Mouse (Mus musculus): ENCODE data around the gene Fgfr2.
A peak's percentile ranks its signal among the peaks of the same experiment; 100 is the strongest.

Gene Fgfr2

GRCm38 (mm10) chr7:130894931-130895617 is 2228.1 kb downstream of the Fgfr2 start:
- peak; percentile 54 for DNase-seq

DNA sequence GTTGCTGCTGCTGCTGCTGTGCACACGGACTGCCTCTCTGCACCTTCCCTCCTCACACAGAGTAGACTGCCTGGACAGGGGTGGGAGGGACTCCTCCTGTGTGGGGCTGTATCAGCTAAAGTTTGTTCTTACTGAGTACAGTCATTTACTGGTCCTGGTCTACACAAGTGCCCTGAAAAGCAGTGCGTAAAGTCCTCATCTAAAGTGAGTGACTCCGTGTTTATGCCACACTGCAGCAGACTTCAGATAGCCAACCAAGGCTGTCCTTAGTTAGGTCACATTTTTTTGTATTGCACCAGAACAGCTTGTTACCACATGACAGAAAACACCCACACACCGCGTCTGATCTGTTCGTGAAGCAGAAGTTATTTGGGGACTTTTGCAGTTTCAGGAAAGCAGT is 2230.2 kb downstream of the Fgfr2 start:
- peak; percentile 26 for DNase-seq

DNA sequence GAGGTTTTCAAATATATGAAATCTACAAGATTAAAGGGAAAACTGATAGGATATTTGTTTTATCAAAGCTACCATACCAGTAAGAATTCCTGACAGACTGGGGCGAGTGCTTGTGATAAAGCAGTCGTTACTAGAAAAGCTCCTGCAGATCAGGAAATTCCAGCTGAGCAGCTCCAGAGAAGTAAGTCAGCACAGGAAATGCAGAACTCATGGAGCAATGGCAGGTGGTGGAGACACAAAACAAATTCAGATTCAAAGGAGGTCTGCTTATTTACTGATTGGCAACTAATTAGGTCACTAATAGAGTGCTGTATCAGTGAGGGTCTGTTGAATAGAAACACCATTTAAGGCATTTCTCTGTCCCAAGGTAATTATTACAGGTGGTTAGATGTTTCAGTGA is 2232.3 kb downstream of the Fgfr2 start:
- DNase-seq = no peak

- no peak for DNase-seq
These were observed 2235.2 kb downstream of the Fgfr2 start for GRCm38 (mm10) chr7:130887946-130888345.

DNA sequence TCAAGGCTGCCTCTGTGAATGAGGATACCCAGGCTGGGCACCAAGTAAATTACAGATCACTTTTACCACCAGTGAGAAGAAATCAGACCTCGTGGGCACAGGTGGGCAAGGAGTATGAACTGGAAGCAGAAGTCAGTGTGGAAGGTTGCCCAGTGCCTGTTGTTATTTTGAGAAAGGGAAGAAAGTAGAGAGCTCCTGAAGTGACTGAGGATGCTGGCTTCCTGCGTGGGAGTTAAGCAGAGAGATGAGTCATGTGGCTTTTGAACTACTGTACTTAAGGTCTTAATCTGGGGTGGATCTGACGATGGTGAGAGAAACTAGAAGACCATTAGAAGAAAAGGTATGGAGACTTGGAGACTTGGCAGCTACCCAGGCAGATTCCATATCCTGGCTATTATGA is 2236.9 kb downstream of the Fgfr2 start:
- DNase-seq = no peak

- DNase-seq = no peak
These were observed 2239.0 kb downstream of the Fgfr2 start for GRCm38 (mm10) chr7:130884161-130884560.

DNA sequence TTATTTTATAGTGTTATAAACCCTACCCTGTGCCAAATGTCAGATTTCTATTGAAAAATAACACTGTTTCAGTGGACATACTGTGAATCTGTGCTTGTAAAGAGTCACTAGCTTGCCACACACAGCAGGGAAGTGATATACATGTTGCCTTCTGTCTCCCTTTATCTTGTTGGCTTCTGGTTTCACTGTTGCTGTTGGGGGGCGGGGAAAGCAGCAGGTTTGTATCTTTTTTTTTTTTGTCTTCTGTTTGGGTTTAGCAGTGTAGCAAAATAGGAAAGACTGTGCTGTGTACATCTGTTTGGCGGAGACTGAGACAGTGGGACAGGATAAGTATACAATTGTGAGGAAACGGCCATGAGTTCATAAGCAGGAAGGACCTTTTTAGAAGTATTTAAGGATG is 2255.9 kb downstream of the Fgfr2 start:
- no peak for DNase-seq

DNA sequence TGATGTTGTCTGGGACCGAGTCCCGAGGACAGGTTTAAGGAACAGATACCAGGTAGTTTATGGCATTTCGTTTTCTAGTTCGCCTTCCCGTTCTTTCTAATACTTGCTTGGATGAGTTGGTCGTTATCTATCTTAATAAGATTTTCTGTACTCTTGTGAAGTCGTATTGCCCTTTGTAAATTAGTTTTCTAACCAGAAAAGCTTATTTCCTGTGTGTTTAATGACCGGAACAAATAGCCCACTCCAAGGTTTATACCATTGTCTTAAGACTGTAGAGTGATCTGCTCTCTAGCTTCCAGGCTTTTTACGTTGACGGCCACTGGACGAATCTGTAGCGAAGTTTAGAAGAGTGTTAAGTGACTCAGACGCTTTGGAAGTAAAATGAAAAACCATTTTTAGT is 2256.5 kb downstream of the Fgfr2 start:
- no peak for DNase-seq

- peak; percentile 96 for DNase-seq
These were observed 2257.2 kb downstream of the Fgfr2 start, which contains the start of gene Plekha1 for GRCm38 (mm10) chr7:130865613-130866591. Plekha1 (plus strand) TSS chr7:130865756.

GRCm38 (mm10) chr7:130864711-130865110 is 2258.4 kb downstream of the Fgfr2 start:
- no peak for DNase-seq

DNA sequence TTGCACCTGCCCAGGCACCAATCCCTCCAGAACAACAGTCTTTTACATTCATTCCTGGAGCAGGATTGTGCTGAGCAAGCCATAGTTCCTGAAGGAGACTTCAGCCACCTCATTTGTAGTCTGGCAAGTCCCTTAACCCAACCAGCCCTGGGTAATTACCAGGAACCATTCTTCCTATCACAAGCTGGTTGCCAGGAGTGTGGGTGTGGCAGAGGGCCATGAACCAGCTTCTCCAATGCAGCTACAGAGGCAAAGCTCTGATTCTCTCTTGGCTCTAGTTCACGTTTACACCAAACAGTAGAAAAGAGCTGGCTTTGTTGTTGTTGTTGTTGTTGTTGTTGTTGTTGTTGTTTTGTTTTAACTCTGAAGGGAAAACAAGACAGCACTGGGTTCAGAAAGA is 2260.6 kb downstream of the Fgfr2 start:
- DNase-seq = peak; percentile 35

DNA sequence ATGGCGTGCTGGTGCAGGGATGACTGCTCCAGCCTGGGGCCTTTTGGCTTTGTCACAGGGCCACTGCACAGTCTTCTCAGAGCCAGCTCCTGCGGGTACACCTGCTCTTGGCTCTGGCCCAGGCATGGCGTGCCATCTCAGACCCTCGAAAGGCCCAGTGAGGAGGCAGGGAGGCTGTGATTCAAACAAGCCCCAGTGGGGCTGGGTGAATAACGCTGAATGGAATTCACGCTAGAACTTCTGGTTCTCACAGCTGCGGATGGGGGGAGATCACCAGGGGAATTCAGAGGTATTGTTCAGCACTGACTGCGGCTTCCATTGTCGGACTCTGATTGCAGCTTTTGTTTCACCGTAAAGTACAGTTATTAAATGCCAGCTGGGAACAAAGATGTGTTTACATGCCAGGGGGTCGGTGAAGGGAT is 2262.4 kb downstream of the Fgfr2 start:
- no peak for DNase-seq

DNA sequence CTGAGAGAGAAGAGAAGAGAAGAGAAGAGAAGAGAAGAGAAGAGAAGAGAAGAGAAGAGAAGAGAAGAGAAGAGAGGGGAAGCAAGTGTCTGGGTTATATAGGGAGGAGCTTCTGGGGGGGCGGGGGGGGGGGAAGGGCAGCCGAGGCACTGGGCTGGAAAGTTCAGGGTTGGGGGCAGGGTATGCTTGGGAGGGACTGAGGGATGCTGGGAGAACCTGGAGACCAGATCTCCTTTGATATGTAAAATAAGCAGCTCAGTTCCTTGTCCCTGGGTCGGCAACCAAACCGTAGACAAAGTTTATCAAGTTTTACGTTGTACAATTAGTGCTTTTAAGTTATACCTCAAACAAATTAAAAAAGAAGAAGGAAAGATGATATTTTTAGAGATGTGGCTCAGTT is 2263.2 kb downstream of the Fgfr2 start:
- DNase-seq = no peak

DNA sequence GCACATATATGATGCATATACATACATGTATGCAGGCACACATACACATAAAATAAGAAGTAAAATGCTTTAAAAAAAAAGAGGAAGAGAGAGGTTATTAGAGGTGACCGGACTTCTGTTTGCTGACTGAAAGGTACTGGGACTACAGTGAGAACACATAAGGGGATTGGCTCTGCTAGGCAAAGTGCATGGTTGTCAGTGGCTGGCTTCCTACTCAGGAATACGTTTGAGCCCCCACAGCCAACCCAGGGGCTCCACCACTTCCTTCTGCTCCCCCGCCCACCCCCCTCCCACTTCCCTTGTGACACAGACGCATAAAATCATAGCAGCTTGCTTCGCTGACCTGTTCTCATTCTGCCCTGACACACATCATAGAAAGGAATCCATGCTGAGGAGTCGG is 2265.2 kb downstream of the Fgfr2 start:
- DNase-seq = no peak

DNA sequence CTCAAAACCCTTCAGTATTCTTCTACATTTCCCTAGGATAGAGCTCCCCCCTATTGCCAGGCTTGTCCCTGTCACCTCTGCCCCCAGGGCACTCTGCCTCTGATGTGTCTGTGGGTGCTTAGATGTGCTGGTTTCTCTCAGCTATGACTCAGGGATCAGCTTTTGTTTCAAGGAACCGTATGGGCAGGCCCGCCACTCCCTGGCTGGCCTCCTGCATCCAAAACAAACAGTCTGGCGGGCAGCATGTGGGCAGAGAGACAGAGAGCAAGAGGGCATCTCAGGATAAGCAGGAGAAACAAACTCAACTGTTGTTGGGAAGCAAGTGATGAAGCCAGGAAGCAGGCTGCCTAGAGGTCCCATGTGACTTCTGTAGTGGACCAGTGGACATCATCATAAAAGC is 2267.5 kb downstream of the Fgfr2 start:
- DNase-seq = peak; percentile 28

DNA sequence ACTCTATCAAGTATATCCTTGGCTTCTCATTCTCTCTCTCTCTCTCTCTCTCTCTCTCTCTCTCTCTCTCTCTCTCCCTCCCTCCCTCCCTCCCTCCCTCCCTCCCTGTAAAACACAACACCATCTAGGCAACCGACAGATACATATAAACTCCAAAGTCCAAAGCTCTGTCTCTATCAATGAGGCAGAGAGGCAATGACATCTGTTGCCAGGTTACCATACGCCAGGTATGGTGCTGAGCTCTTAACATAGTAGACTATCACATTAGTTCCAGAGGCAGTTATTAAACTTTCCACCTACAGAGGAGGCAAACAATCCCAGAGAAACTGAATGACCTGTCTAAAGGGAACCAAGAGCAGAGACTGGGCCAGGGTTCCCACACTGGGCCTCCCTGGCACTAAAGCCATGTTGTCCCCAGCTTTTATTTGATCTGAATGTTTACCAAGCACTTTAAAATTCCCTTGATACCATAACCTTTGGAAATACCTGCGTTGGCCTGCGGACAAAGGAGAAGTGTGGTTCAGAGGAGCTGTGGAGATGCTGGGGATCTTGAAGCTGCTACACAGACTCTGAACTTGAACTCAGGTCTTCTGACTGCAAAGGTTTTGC is 2268.4 kb downstream of the Fgfr2 start:
- DNase-seq = no peak

DNA sequence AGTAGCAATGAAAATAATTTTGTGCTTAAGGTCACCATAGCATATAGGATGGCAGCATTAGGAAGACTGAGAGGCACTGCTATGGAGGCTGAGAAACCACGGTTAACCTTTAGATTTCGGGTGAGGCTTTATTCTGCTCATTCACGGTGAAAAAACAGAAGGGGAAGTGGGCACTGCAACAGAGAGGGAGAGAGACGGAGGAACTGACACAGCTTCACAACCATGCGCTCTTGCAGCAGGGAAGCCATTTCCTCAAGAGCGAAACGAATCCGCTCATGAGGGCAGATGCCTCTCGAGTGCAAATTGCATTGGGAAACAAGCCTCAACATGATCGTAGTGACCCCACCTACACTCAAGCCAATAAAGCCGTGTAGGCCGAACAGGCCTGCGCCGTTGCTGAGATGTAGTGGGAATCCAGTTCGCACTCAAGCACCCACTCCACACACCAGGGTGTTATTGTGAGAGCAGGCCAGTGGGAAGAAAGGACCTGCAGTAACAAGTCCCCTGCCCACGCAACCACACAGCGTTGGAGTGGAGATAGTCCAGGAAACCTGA is 2275.9 kb downstream of the Fgfr2 start:
- no peak for DNase-seq

GRCm38 (mm10) chr7:130839380-130840100 is 2283.6 kb downstream of the Fgfr2 start:
- no peak for DNase-seq

DNA sequence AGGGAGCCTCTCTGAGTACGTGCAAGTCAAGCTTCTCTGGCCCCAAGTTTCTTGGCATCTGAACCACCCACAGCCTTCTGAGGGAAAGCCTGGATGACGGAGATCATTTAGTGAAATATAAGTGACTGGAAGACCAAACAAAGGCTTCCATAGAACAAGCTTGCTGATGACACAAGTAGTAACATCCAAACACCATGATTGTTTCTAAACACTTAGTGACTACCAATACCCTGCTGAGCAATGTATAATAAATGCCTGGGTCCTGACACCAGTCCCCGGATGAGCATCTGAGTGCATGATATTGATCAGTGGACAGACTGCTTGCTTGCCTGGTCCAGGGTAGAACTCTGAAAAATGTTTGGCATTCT is 2284.5 kb downstream of the Fgfr2 start:
- no peak for DNase-seq

- peak; percentile 86 for DNase-seq
These were observed 2285.1 kb downstream of the Fgfr2 start for GRCm38 (mm10) chr7:130837941-130838657.

DNA sequence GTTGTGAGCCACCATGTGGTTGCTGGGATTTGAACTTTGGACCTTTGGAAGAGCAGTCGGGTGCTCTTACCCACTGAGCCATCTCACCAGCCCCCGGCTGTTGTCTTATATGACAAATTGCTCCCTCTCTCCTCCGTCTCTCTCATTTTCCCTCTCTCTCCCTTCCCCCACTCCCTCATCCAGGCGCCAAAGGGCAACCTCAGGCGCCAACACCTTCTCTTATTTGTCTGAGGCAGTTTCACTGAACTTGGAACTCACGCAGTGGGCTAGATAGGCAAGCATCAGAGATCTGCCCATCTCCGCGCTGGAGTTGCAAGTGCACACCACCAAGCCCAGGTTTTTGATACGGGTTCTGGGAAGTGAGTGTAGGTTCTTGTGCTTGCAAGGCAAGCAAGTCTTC is 2287.1 kb downstream of the Fgfr2 start:
- DNase-seq = peak; percentile 50

Data from kidney, adult 18-20 months (tissue).